Mouse (Mus musculus) MEL (cell line): ENCODE measurements around the gene Il4i1. TPM values are rescaled to one million over a fixed set of nuclear protein-coding genes. Genes with fewer than 3 reads are reported as not detected.

ENCODE experiments used
- DNase-seq: peaks from one replicate; pipeline ENCODE4 v3.0.0; 2011; ENCODE audit warnings: low read depth, low spot score
- H3K27ac ChIP-seq: 2 replicates; pipeline ENCODE4 v1.5.1; 2012; ENCODE audit warnings: low read depth, mild to moderate bottlenecking, control low read depth, low read length, moderate library complexity; ENCODE audit not compliant: control insufficient read depth
- H3K27me3 ChIP-seq, 2 experiments: fragments of 150-350 bp in 1 of 2; sonication (generic) in 1 of 2; 2 replicates each; pipeline ENCODE4 v1.6.1; 2012; ENCODE audit warnings: low read length in 2 of 2, mild to moderate bottlenecking in 2 of 2, improper control_type of control experiment in 1 of 2, moderate library complexity in 1 of 2; ENCODE audit not compliant: insufficient read depth in 2 of 2, control insufficient read depth in 1 of 2
- H3K36me3 ChIP-seq, 2 experiments: 2 replicates each; pipeline ENCODE4 v1.6.1; 2012 to 2014; ENCODE audit warnings: low read length in 2 of 2, improper control_type of control experiment in 1 of 2, inconsistent platforms in 1 of 2, mild to moderate bottlenecking in 1 of 2; ENCODE audit not compliant: insufficient read depth in 2 of 2, control insufficient read depth in 1 of 2
- H3K4me1 ChIP-seq, 2 experiments: fragments of 150-350 bp in 1 of 2; sonication (generic) in 1 of 2; 2 replicates each; pipeline ENCODE4 v1.6.1; 2012; ENCODE audit warnings: low read length in 2 of 2, improper control_type of control experiment in 1 of 2, mild to moderate bottlenecking in 1 of 2; ENCODE audit not compliant: insufficient read depth in 2 of 2, control insufficient read depth in 1 of 2
- H3K4me3 ChIP-seq, 2 experiments: fragments of 150-350 bp in 1 of 2; sonication (generic) in 1 of 2; 2 replicates each; pipeline ENCODE4 v1.5.1; 2012; ENCODE audit warnings: low read depth in 2 of 2, low read length in 2 of 2, mild to moderate bottlenecking in 2 of 2, moderate library complexity in 2 of 2, control low read depth in 1 of 2, improper control_type of control experiment in 1 of 2; ENCODE audit not compliant: control insufficient read depth in 1 of 2, insufficient read depth in 1 of 2
- H3K79me2 ChIP-seq: 2 replicates; pipeline ENCODE4 v1.6.1; 2012; ENCODE audit warnings: mild to moderate bottlenecking, low read length, moderate library complexity; ENCODE audit not compliant: control insufficient read depth, poor library complexity, insufficient read depth
- H3K9ac ChIP-seq: 2 replicates; pipeline ENCODE4 v1.6.1; 2012; ENCODE audit warnings: low read depth, mild to moderate bottlenecking, control low read depth, low read length, moderate library complexity; ENCODE audit not compliant: control insufficient read depth, poor library complexity, severe bottlenecking
- H3K9me3 ChIP-seq: fragments of 150-350 bp; sonication (generic); replicated peaks from 2 replicates; pipeline ENCODE4 v1.6.1; 2012; ENCODE audit warnings: mild to moderate bottlenecking, low read length, improper control_type of control experiment, moderate library complexity; ENCODE audit not compliant: insufficient read depth
- E2F4 ChIP-seq: IDR thresholded peaks from 2 replicates; pipeline ENCODE4 v1.6.1; 2011; ENCODE audit warnings: low read depth, low read length, improper control_type of control experiment, borderline replicate concordance
- GABPA ChIP-seq: IDR thresholded peaks from 2 replicates; pipeline ENCODE4 v1.6.1; 2012; ENCODE audit warnings: low read depth, mild to moderate bottlenecking, inconsistent platforms, low read length, improper control_type of control experiment, moderate library complexity
- HCFC1 ChIP-seq: IDR thresholded peaks from 2 replicates; pipeline ENCODE4 v1.6.1; 2012; ENCODE audit warnings: low read depth, mild to moderate bottlenecking, inconsistent platforms, low read length, improper control_type of control experiment, moderate library complexity
- JUND ChIP-seq: IDR thresholded peaks from 2 replicates; pipeline ENCODE4 v1.6.1; 2011; ENCODE audit warnings: low read depth, mild to moderate bottlenecking, improper control_type of control experiment, low read length
- MAFK ChIP-seq: IDR thresholded peaks from 2 replicates; pipeline ENCODE4 v1.6.1; 2011; ENCODE audit warnings: low read depth, mild to moderate bottlenecking, low read length, improper control_type of control experiment, borderline replicate concordance
- MAX ChIP-seq: IDR thresholded peaks from 2 replicates; pipeline ENCODE4 v1.6.1; 2011; ENCODE audit warnings: low read length, improper control_type of control experiment
- MXI1 ChIP-seq: IDR thresholded peaks from 2 replicates; pipeline ENCODE4 v1.6.1; 2011; ENCODE audit warnings: mild to moderate bottlenecking, low read depth, low read length, improper control_type of control experiment
- NELFE ChIP-seq: IDR thresholded peaks from 2 replicates; pipeline ENCODE4 v1.6.1; 2011; ENCODE audit warnings: low read depth, low read length, improper control_type of control experiment
- NRF1 ChIP-seq: IDR thresholded peaks from 2 replicates; pipeline ENCODE4 v1.6.1; 2014; ENCODE audit warnings: low read depth, mild to moderate bottlenecking, inconsistent platforms, low read length, improper control_type of control experiment, moderate library complexity; ENCODE audit not compliant: poor library complexity, insufficient read depth, severe bottlenecking
- POLR2AphosphoS2 ChIP-seq: IDR thresholded peaks from 2 replicates; pipeline ENCODE4 v1.6.1; 2011; ENCODE audit warnings: low read length, improper control_type of control experiment
- RAD21 ChIP-seq: IDR thresholded peaks from 2 replicates; pipeline ENCODE4 v1.6.1; 2011; ENCODE audit warnings: mild to moderate bottlenecking, low read depth, low read length, improper control_type of control experiment
- SIN3A ChIP-seq: IDR thresholded peaks from 2 replicates; pipeline ENCODE4 v1.6.1; 2012; ENCODE audit warnings: low read length, improper control_type of control experiment, inconsistent platforms
- SMC3 ChIP-seq: IDR thresholded peaks from 2 replicates; pipeline ENCODE4 v1.6.1; 2011; ENCODE audit warnings: low read depth, low read length, improper control_type of control experiment
- TAL1 ChIP-seq: IDR thresholded peaks from 2 replicates; pipeline ENCODE4 v1.6.1; 2012; ENCODE audit warnings: mild to moderate bottlenecking, inconsistent platforms, low read length, moderate library complexity, mixed read lengths
- TBP ChIP-seq: IDR thresholded peaks from 2 replicates; pipeline ENCODE4 v1.8.0; 2011; ENCODE audit warnings: low read depth, low read length, improper control_type of control experiment
- ZMIZ1 ChIP-seq: IDR thresholded peaks from 2 replicates; pipeline ENCODE4 v1.6.1; 2012; ENCODE audit warnings: low read depth, mild to moderate bottlenecking, inconsistent platforms, low read length, improper control_type of control experiment, moderate library complexity
- polyA plus RNA-seq, 2 experiments: library from polyadenylated mRNA; stranded (reverse) in 1 of 2; unstranded in 1 of 2; fragments of >175 nt in 1 of 2; fragments of >200 nt in 1 of 2; gene quantifications; 2 replicates each; pipeline versions ENCODE4 v1.2.1 to v1.2.4; 2012; ENCODE audit warnings: low replicate concordance in 2 of 2, low read depth in 1 of 2; ENCODE audit not compliant: insufficient read length in 2 of 2, insufficient read depth in 1 of 2, missing spikeins in 1 of 2
- total RNA-seq: library from RNA; depleted of rRNA; stranded (reverse); fragments of 300-350 nt; gene quantifications from 2 replicates; pipeline ENCODE4 v1.2.3, GENCODE M21; 2012

The Il4i1 gene
- total and polyA plus RNA-seq, 3 experiments: 0.54 to 0.73 TPM; not detected in 1

GRCm38 (mm10) chr7:44768129-44768528 lies 48.1 kb upstream of the Il4i1 start:
- no peak for DNase-seq
- no peak for TF ChIP-seq E2F4
- no peak for TF ChIP-seq TAL1
- TF ChIP-seq NRF1: no peak
- no peak for TF ChIP-seq MAX
- TF ChIP-seq JUND: no peak
- TF ChIP-seq POLR2AphosphoS2: no peak
- TF ChIP-seq ZMIZ1: no peak
- TF ChIP-seq MXI1: no peak
- no peak for TF ChIP-seq SMC3
- Histone ChIP-seq H3K4me1 (peaks cover 0 to 2% of the 10 kb centered on the region in 2 experiments; a peak in 1 of 4 replicates), H3K9me3 (no peaks in the 10 kb centered on the region), H3K27ac (no peak overlapping the region), H3K4me3 (no peak overlapping the region), H3K27me3 (no peaks in the 10 kb centered on the region), H3K9ac (no peak overlapping the region), H3K79me2 (no peaks in the 10 kb centered on the region), H3K36me3 (peaks cover 0 to 4% of the 10 kb centered on the region in 2 experiments; a peak in 1 of 4 replicates)

GRCm38 (mm10) chr7:44770046-44770578 lies 46.1 kb upstream of the Il4i1 start:
- no peaks in the 10 kb centered on the region for H3K79me2 ChIP-seq
- H3K9ac ChIP-seq: no peak overlapping the region
- no peaks in the 10 kb centered on the region for H3K27me3 ChIP-seq
- no peak for TF ChIP-seq MAFK
- peak; percentile 99 for TF ChIP-seq MXI1
- no peak for TF ChIP-seq RAD21
- no peak for TF ChIP-seq NELFE
- peak; percentile 100 for TF ChIP-seq SIN3A
- no peak for TF ChIP-seq ZMIZ1
- TF ChIP-seq GABPA: no peak
- no peak for TF ChIP-seq TBP
- TF ChIP-seq HCFC1: no peak
- H3K9me3 ChIP-seq: no peaks in the 10 kb centered on the region
- no peak overlapping the region for H3K4me3 ChIP-seq
- peaks cover 0 to 2% of the 10 kb centered on the region in 2 experiments; a peak in 1 of 4 replicates for H3K4me1 ChIP-seq
- no peak overlapping the region for H3K27ac ChIP-seq
- peaks cover 0 to 4% of the 10 kb centered on the region in 2 experiments; a peak in 1 of 4 replicates for H3K36me3 ChIP-seq
- peak; percentile 81 for DNase-seq
